Mouse (Mus musculus) myocyte (in vitro differentiated cells): ENCODE data around the gene Fasn. TPM values are rescaled to one million over a fixed set of nuclear protein-coding genes. Genes with fewer than 3 reads are reported as not detected.

Experiments used
- H3K27me3 ChIP-seq: one replicate; pipeline ENCODE4 v1.6.1; 2011; ENCODE audit not compliant: control insufficient read depth, insufficient read depth, insufficient read length
- H3K36me3 ChIP-seq: one replicate; pipeline ENCODE4 v1.6.1; 2011; ENCODE audit not compliant: control insufficient read depth, insufficient read depth
- H3K4me2 ChIP-seq: one replicate; pipeline ENCODE4 v1.6.1; 2011; ENCODE audit warnings: low read depth, control low read depth
- H3K4me3 ChIP-seq: one replicate; pipeline ENCODE4 v1.5.1; 2011; ENCODE audit warnings: mild to moderate bottlenecking, control low read depth, moderate library complexity
- H3K79me2 ChIP-seq: one replicate; pipeline ENCODE4 v1.6.1; 2011; ENCODE audit not compliant: control insufficient read depth, insufficient read depth
- H3ac ChIP-seq: one replicate; pipeline ENCODE4 v1.6.1; 2011; ENCODE audit not compliant: control insufficient read depth, insufficient read length
- CEBPB ChIP-seq: IDR thresholded peaks from 2 replicates; pipeline ENCODE4 v1.6.1; 2011; ENCODE audit warnings: mild to moderate bottlenecking, moderate library complexity; ENCODE audit not compliant: poor library complexity, insufficient read depth, severe bottlenecking
- E2F4 ChIP-seq: IDR thresholded peaks from one replicate; pipeline ENCODE4 v1.6.1; 2011; ENCODE audit warnings: mild to moderate bottlenecking, control low read depth, moderate library complexity; ENCODE audit not compliant: insufficient read depth
- MAX ChIP-seq: IDR thresholded peaks from one replicate; pipeline ENCODE4 v1.6.1; 2011; ENCODE audit warnings: low read depth, mild to moderate bottlenecking, control low read depth
- MYOD1 ChIP-seq, 3 experiments: IDR thresholded peaks; one replicate each; pipeline ENCODE4 v1.6.1; 2011; ENCODE audit warnings: control low read depth in 2 of 3, low read depth in 2 of 3, mild to moderate bottlenecking in 2 of 3, moderate library complexity in 1 of 3; ENCODE audit not compliant: insufficient read length in 2 of 3, control insufficient read depth in 1 of 3
- MYOG ChIP-seq, 3 experiments: IDR thresholded peaks; one replicate each; pipeline ENCODE4 v1.6.1; 2011; ENCODE audit warnings: control low read depth in 2 of 3, low read depth in 2 of 3, mild to moderate bottlenecking in 2 of 3; ENCODE audit not compliant: insufficient read length in 2 of 3, control insufficient read depth in 1 of 3, insufficient read depth in 1 of 3
- POLR2A ChIP-seq: IDR thresholded peaks from one replicate; pipeline ENCODE4 v1.6.1; 2011; ENCODE audit warnings: low read depth, mild to moderate bottlenecking, control low read depth, moderate library complexity; ENCODE audit not compliant: insufficient read length
- POLR2AphosphoS2 ChIP-seq: IDR thresholded peaks from one replicate; pipeline ENCODE4 v1.6.1; 2011; ENCODE audit warnings: low read depth, control low read depth; ENCODE audit not compliant: insufficient read length
- REST ChIP-seq: IDR thresholded peaks from one replicate; pipeline ENCODE4 v1.6.1; 2011; ENCODE audit warnings: mild to moderate bottlenecking, control low read depth, moderate library complexity; ENCODE audit not compliant: insufficient read depth, insufficient read length
- SRF ChIP-seq: IDR thresholded peaks from one replicate; pipeline ENCODE4 v1.6.1; 2011; ENCODE audit warnings: low read depth; ENCODE audit not compliant: control insufficient read depth, insufficient read length
- TCF12 ChIP-seq: IDR thresholded peaks from one replicate; pipeline ENCODE4 v1.6.1; 2011; ENCODE audit warnings: mild to moderate bottlenecking, control low read depth; ENCODE audit not compliant: poor library complexity, insufficient read depth, severe bottlenecking
- TCF3 ChIP-seq: IDR thresholded peaks from one replicate; pipeline ENCODE4 v1.6.1; 2011; ENCODE audit warnings: low read depth, control low read depth; ENCODE audit not compliant: insufficient read length
- USF1 ChIP-seq: IDR thresholded peaks from one replicate; pipeline ENCODE4 v1.6.1; 2011; ENCODE audit warnings: low read depth, mild to moderate bottlenecking, control low read depth, moderate library complexity
- polyA plus RNA-seq: library from polyadenylated mRNA; unstranded; fragments of >200 nt; fragmentation: generic; extraction: Trizol; gene quantifications from one replicate; pipeline ENCODE4 v1.2.1, GENCODE M21; 2012; ENCODE audit warnings: missing spikeins

The Fasn gene
- polyA plus RNA-seq, 1 experiment, result 226 TPM

DNA sequence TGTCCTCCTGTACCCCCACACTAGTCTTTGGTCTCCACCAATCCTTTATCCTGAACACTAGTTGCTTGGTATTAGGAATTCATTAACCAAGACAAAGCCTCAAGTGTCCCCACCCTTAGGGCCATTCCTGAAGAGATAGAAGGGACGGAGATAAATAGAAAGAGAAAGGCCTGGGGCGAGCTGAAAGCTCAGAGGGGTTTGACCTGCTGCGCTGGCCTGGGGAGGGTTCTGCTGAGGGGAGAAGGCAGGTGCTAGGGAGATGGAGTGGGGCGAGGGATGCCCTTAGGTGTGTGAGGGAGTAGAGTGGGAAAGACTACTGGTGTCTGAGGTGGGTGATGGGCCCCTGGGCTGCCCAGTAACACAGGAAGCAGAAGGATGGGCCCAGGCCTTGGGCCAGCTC is 29.4 kb upstream of the Fasn start:
- no peak overlapping the region for H3K4me3 ChIP-seq
- H3K27me3 ChIP-seq, result no peaks in the 10 kb centered on the region
- no peaks in the 10 kb centered on the region for H3K36me3 ChIP-seq
- no peak overlapping the region for H3ac ChIP-seq
- no peak for TF ChIP-seq POLR2AphosphoS2
- no peak for TF ChIP-seq TCF12
- no peak for TF ChIP-seq MYOD1 (IDR thresholded peaks at IDR 0.05; ENCODE audit: control insufficient read depth in 1 of 3, insufficient read length in 2 of 3, low read depth in 2 of 3)
- no peak for TF ChIP-seq SRF
- TF ChIP-seq TCF3, result no peak
- no peak for TF ChIP-seq CEBPB
- no peak for TF ChIP-seq MAX
- no peak for TF ChIP-seq MYOG (IDR thresholded peaks at IDR 0.05; ENCODE audit: control insufficient read depth in 1 of 3, insufficient read depth in 1 of 3, insufficient read length in 2 of 3, low read depth in 2 of 3)
- TF ChIP-seq REST, result no peak
- no peak for TF ChIP-seq POLR2A
- TF ChIP-seq E2F4, result no peak
- no peak for TF ChIP-seq USF1
- no peak overlapping the region for H3K4me2 ChIP-seq
- H3K79me2 ChIP-seq, result no peaks in the 10 kb centered on the region

GRCm38 (mm10) chr11:120853158-120853557 is 28.8 kb upstream of the Fasn start:
- TF ChIP-seq E2F4, result no peak
- no peak for TF ChIP-seq TCF3
- no peak for TF ChIP-seq MYOD1 (IDR thresholded peaks at IDR 0.05; ENCODE audit: control insufficient read depth in 1 of 3, insufficient read length in 2 of 3, low read depth in 2 of 3)
- TF ChIP-seq MYOG (IDR thresholded peaks at IDR 0.05; ENCODE audit: control insufficient read depth in 1 of 3, insufficient read depth in 1 of 3, insufficient read length in 2 of 3, low read depth in 2 of 3), result no peak
- TF ChIP-seq POLR2AphosphoS2, result no peak
- TF ChIP-seq REST, result no peak
- no peak for TF ChIP-seq MAX
- no peak for TF ChIP-seq POLR2A
- no peak for TF ChIP-seq SRF
- no peak for TF ChIP-seq USF1
- TF ChIP-seq TCF12, result no peak
- TF ChIP-seq CEBPB, result no peak
- H3K4me2 ChIP-seq, result no peak overlapping the region
- no peak overlapping the region for H3K4me3 ChIP-seq
- no peaks in the 10 kb centered on the region for H3K36me3 ChIP-seq
- H3K27me3 ChIP-seq, result no peaks in the 10 kb centered on the region
- no peak overlapping the region for H3ac ChIP-seq
- no peaks in the 10 kb centered on the region for H3K79me2 ChIP-seq

- Histone ChIP-seq H3K27me3 (no peaks in the 10 kb centered on the region), H3K4me3 (no peak overlapping the region), H3ac (no peak overlapping the region), H3K79me2 (no peaks in the 10 kb centered on the region), H3K36me3 (no peaks in the 10 kb centered on the region), H3K4me2 (no peak overlapping the region)
- no peak for TF ChIP-seq MAX
- TF ChIP-seq POLR2AphosphoS2, result no peak
- TF ChIP-seq MYOG (IDR thresholded peaks at IDR 0.05; ENCODE audit: control insufficient read depth in 1 of 3, insufficient read depth in 1 of 3, insufficient read length in 2 of 3, low read depth in 2 of 3), result peak in 2 of 3 experiments; percentile 76 to 92
- TF ChIP-seq TCF12, result peak; percentile 48
- peak in 2 of 3 experiments; percentile 71 to 97 for TF ChIP-seq MYOD1 (IDR thresholded peaks at IDR 0.05; ENCODE audit: control insufficient read depth in 1 of 3, insufficient read length in 2 of 3, low read depth in 2 of 3)
- TF ChIP-seq REST, result no peak
- TF ChIP-seq POLR2A, result no peak
- TF ChIP-seq TCF3, result peak; percentile 47
These were observed 28.0 kb upstream of the Fasn start for GRCm38 (mm10) chr11:120852083-120852935.

GRCm38 (mm10) chr11:120851582-120851981 is 27.2 kb upstream of the Fasn start:
- Histone ChIP-seq H3K4me3 (no peak overlapping the region), H3K79me2 (no peaks in the 10 kb centered on the region), H3ac (no peak overlapping the region), H3K4me2 (no peak overlapping the region), H3K36me3 (no peaks in the 10 kb centered on the region), H3K27me3 (no peaks in the 10 kb centered on the region)
- TF ChIP-seq TCF12 (no peak), USF1 (no peak), MYOG (IDR thresholded peaks at IDR 0.05; ENCODE audit: control insufficient read depth in 1 of 3, insufficient read depth in 1 of 3, insufficient read length in 2 of 3, low read depth in 2 of 3) (no peak), POLR2AphosphoS2 (no peak), MYOD1 (IDR thresholded peaks at IDR 0.05; ENCODE audit: control insufficient read depth in 1 of 3, insufficient read length in 2 of 3, low read depth in 2 of 3) (no peak), CEBPB (no peak), TCF3 (no peak), MAX (no peak), SRF (no peak), REST (no peak), POLR2A (no peak), E2F4 (no peak)
